Mouse (Mus musculus) heart, postnatal 0 days (tissue): ENCODE data around the gene Slc12a4. TPM values are rescaled to one million over a fixed set of nuclear protein-coding genes. Genes with fewer than 3 reads are reported as not detected.

Source experiments
- ATAC-seq: fragments of 200-750 bp; cut with Nextera tagmentation; 2 replicates; pipeline ENCODE4 v1.8.0; 2017; ENCODE audit warnings: low read depth, moderate number of reproducible peaks, moderate library complexity; ENCODE audit not compliant: insufficient read depth
- DNase-seq: peaks from one replicate; pipeline ENCODE4 v3.0.0-alpha.2; 2016; ENCODE audit warnings: low spot score
- H3K27ac ChIP-seq: fragments of 300-500 bp; sonication (generic); 2 replicates; pipeline ENCODE4 v1.5.1; 2014; ENCODE audit warnings: low read depth, mild to moderate bottlenecking
- H3K27me3 ChIP-seq: fragments of 300-500 bp; sonication (generic); 2 replicates; pipeline ENCODE4 v1.6.1; 2014; ENCODE audit warnings: low read length, mixed read lengths; ENCODE audit not compliant: control insufficient read depth, insufficient read depth
- H3K36me3 ChIP-seq: fragments of 300-500 bp; sonication (generic); replicated peaks from 2 replicates; pipeline ENCODE4 v1.6.1; 2014; ENCODE audit warnings: low read length, mixed read lengths; ENCODE audit not compliant: control insufficient read depth, insufficient read depth
- H3K4me1 ChIP-seq: fragments of 300-500 bp; sonication (generic); 2 replicates; pipeline ENCODE4 v1.6.1; 2014; ENCODE audit warnings: antibody characterized with exemption; ENCODE audit not compliant: control insufficient read depth, insufficient read depth
- H3K4me2 ChIP-seq: fragments of 300-500 bp; sonication (generic); 2 replicates; pipeline ENCODE4 v1.6.1; 2014; ENCODE audit warnings: low read depth, mild to moderate bottlenecking, low read length, moderate library complexity
- H3K4me3 ChIP-seq: fragments of 300-500 bp; sonication (generic); 2 replicates; pipeline ENCODE4 v1.5.1; 2014; ENCODE audit warnings: low read depth, low read length
- H3K9ac ChIP-seq: fragments of 300-500 bp; sonication (generic); replicated peaks from 2 replicates; pipeline ENCODE4 v1.6.1; 2014; ENCODE audit warnings: low read depth, low read length, mixed read lengths
- H3K9me3 ChIP-seq: fragments of 300-500 bp; sonication (generic); replicated peaks from 2 replicates; pipeline ENCODE4 v1.6.1; 2016; ENCODE audit warnings: low read length; ENCODE audit not compliant: control insufficient read depth
- CTCF ChIP-seq: IDR thresholded peaks from 2 replicates; pipeline ENCODE4 v1.5.1; 2016; ENCODE audit warnings: antibody characterized with exemption, control low read depth, low read depth
- EP300 ChIP-seq: IDR thresholded peaks from 2 replicates; pipeline ENCODE4 v1.6.1; 2016; ENCODE audit warnings: antibody characterized with exemption, low read depth
- WGBS: fragments of 180-500 bp; shearing (Covaris S2); extraction: QIAGEN DNeasy Blood & Tissue Kit; methylation state at CpG from one replicate; pipeline ENCODE4 v1.1.7; 2014; 5-methylcytosine and 5-hydroxymethylcytosine counted together
- polyA plus RNA-seq: library from polyadenylated mRNA; unstranded; fragments of >200 nt; fragmentation: Nextera tagmentation; extraction: Ambion mirVana; gene quantifications from 2 replicates; pipeline ENCODE4 v1.2.1, GENCODE M21; 2015
- total RNA-seq: library from RNA; depleted of rRNA; stranded (reverse); fragments of >200 nt; gene quantifications from 2 replicates; pipeline ENCODE4 v1.2.3, GENCODE M21; 2014; ENCODE audit warnings: low replicate concordance

The Slc12a4 gene
- total and polyA plus RNA-seq, 2 experiments from 2014 or later, result 34.9 to 40.7 TPM

DNA sequence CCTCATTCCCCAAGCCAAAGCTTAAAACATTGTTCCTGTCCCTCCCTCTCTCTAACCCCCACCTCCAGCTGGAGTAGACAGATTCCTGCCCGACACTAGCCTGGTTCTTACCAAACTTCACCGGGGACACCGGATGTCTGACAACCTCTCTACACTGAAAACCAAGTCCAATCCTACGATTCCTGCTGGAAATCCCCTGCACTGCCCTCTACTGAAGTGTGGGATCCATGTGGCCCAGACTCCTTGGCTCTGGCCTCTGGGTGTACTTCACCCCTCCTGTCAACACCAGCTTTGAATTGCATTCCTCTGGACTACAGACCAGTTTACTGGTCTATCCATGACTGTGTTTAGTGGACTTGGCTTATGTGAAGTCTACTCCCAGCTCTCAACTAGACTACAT is 9.3 kb downstream of the Slc12a4 start:
- no peaks in the 10 kb centered on the region for H3K9me3 ChIP-seq
- H3K4me2 ChIP-seq, result no peak overlapping the region
- TF ChIP-seq CTCF (no peak), EP300 (no peak)
- peaks cover 75% of the 10 kb centered on the region for H3K36me3 ChIP-seq
- peaks cover 15% of the 10 kb centered on the region; the same call in 1 of the 2 replicates for H3K4me1 ChIP-seq
- no peak overlapping the region for H3K9ac ChIP-seq
- H3K27ac ChIP-seq, result peak overlapping the region; percentile 61; the same call in 1 of the 2 replicates
- no peak overlapping the region for H3K4me3 ChIP-seq
- peak; percentile 71 for ATAC-seq
- peak; percentile 36 for DNase-seq
- H3K27me3 ChIP-seq, result no peaks in the 10 kb centered on the region
- WGBS, result 63% methylated on average over 4 of the region's 4 CpGs

GRCm38 (mm10) chr8:105951057-105951659 is 14.7 kb downstream of the Slc12a4 start:
- ATAC-seq, result peak; percentile 67
- Histone ChIP-seq H3K27ac (peak overlapping the region; percentile 73), H3K4me2 (no peak overlapping the region), H3K4me1 (peaks cover 19% of the 10 kb centered on the region), H3K9ac (0 out of 2 replicates have a peak overlapping the region, but pooled peaks have one; percentile 7), H3K36me3 (peaks cover 87% of the 10 kb centered on the region), H3K27me3 (no peaks in the 10 kb centered on the region), H3K4me3 (no peak overlapping the region), H3K9me3 (no peaks in the 10 kb centered on the region)
- DNase-seq, result peak; percentile 27
- TF ChIP-seq CTCF (no peak), EP300 (no peak)
- 11% methylated on average over 7 of the region's 7 CpGs for WGBS

DNA sequence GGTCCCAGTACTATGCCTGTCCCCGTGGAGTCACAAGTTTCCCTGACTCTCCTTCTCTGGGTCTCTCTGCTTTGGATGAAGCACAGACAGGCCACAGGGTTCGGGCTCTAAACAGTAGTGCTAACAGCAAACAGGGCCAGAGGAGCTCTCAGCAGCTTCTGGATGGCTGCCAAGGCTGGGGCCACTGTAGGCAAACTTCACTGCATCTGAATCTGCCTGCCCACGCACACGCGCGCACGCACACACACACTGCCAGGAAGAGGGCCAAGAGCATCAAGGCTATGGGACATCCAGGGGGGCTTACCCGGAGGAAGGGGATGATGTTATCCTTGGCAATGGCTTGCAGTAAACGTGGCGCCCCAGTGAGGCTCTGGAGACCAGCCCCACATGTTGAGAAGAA is 16.5 kb downstream of the Slc12a4 start:
- peaks cover 91% of the 10 kb centered on the region for H3K36me3 ChIP-seq
- DNase-seq, result peak; percentile 51
- H3K4me3 ChIP-seq, result no peak overlapping the region
- no peaks in the 10 kb centered on the region for H3K9me3 ChIP-seq
- no peak overlapping the region for H3K27ac ChIP-seq
- TF ChIP-seq CTCF (no peak), EP300 (no peak)
- peak; percentile 34 for ATAC-seq
- WGBS, result 17% methylated on average over 10 of the region's 10 CpGs
- no peak overlapping the region for H3K9ac ChIP-seq
- no peak overlapping the region for H3K4me2 ChIP-seq
- no peaks in the 10 kb centered on the region for H3K27me3 ChIP-seq
- peaks cover 19% of the 10 kb centered on the region for H3K4me1 ChIP-seq

DNA sequence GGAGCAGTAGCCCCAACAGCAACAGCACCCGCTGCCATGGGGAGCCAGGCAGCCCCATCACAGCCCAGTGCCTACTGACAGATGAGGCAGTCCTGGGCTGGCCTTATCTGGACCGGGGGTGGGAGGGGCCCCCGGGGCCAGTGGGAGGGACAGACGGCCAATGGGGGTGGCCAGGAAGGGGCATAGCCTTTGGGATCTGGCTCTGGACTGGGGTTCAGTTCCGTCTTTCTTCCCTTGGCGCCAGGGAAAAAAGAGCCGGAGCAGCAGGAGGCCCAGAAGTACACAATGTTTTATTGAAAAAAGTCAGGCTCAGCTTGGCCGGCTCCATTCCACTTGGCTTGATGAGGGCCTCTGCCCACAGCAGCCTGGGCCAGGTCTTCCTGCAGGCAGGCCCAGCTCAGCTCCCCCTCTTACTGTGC is 22.6 kb downstream of the Slc12a4 start, which contains the start of gene Lcat:
TSS of gene Lcat (minus strand) at position 62 of the 419 bp plus-strand sequence.
- H3K27ac ChIP-seq, result no peak within 1 kb of the TSS
- TF ChIP-seq CTCF (no peak), EP300 (no peak)
- WGBS, result 76% methylated on average over 8 of the region's 8 CpGs
- H3K4me3 ChIP-seq, result no peak within 1 kb of the TSS
- ATAC-seq (no peak), DNase-seq (no peak)
- H3K9me3 ChIP-seq, result no peaks in the 10 kb centered on the region
- H3K36me3 ChIP-seq, result peaks cover 60% of the 10 kb centered on the region
- H3K4me2 ChIP-seq, result no peak within 1 kb of the TSS
- 0 out of 2 replicates have a peak, but pooled peaks cover 4% of the 10 kb centered on the region for H3K4me1 ChIP-seq
- H3K27me3 ChIP-seq, result no peaks in the 10 kb centered on the region
- no peak within 1 kb of the TSS for H3K9ac ChIP-seq

GRCm38 (mm10) chr8:105942542-105942941 is 23.4 kb downstream of the Slc12a4 start:
- Histone ChIP-seq H3K27me3 (no peaks in the 10 kb centered on the region), H3K9me3 (no peaks in the 10 kb centered on the region), H3K36me3 (peaks cover 53% of the 10 kb centered on the region), H3K9ac (no peak overlapping the region), H3K4me1 (0 out of 2 replicates have a peak, but pooled peaks cover 6% of the 10 kb centered on the region), H3K4me3 (no peak overlapping the region), H3K27ac (no peak overlapping the region), H3K4me2 (no peak overlapping the region)
- 95% methylated on average over 5 of the region's 5 CpGs for WGBS
- no peak for TF ChIP-seq CTCF
- DNase-seq (no peak), ATAC-seq (no peak)

DNA sequence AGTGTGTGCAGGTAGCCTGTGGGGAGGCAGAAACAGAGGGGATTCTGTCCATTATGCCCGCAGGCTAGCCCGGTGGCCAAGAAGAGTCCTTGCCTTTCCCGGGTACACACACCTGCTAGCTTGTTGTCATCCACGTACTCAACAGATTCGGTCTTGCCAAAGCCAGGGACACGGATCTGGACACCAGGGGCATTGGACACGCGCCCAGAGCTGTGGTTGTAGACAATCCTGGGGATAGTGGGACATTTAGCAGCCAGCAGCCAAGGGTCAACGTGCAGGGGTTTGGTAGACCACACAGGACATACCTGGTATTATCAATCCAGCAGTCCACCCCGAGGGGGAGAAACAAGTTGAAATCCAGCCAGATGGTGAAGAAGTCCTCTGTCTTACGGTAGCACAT is 23.9 kb downstream of the Slc12a4 start:
- no peak for DNase-seq
- H3K36me3 ChIP-seq, result peaks cover 47% of the 10 kb centered on the region

More for the DNA sequence above, 23.9 kb downstream of the Slc12a4 start:
- H3K27ac ChIP-seq, result no peak overlapping the region
- no peaks in the 10 kb centered on the region for H3K9me3 ChIP-seq
- no peaks in the 10 kb centered on the region for H3K27me3 ChIP-seq
- WGBS, result 82% methylated on average over 11 of the region's 11 CpGs
- no peak overlapping the region for H3K4me2 ChIP-seq
- 0 out of 2 replicates have a peak, but pooled peaks cover 6% of the 10 kb centered on the region for H3K4me1 ChIP-seq
- TF ChIP-seq EP300 (no peak), CTCF (no peak)
- no peak for ATAC-seq
- H3K4me3 ChIP-seq, result no peak overlapping the region
- no peak overlapping the region for H3K9ac ChIP-seq
